Mouse (Mus musculus): ENCODE measurements around the gene Rps6ka5. TPM values are rescaled to one million over a fixed set of nuclear protein-coding genes. Genes with fewer than 3 reads are reported as not detected.
A peak's percentile ranks its signal among the peaks of the same experiment; 100 is the strongest.

The Rps6ka5 gene
- polyA plus RNA-seq, 1 experiment from 2014 or later, result 1.6 TPM

DNA sequence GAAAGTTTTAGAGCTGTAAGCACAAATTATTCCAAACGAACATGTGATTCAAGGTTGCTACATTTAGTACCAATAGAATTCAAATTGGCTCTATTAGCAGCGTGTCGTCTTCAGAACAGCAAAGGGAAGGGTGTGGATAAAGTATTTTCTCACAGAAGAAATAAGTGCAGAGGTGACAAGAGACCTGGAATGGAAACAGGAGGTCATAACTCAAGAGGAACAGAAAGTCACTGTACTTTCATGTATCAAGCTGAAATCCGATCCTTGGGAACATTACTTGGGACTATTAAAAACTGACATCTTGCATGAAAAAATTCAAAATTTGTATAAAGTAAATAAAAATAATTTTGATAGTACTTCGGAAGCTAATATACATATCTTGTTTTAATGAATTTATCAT, 36.3 kb downstream of the Rps6ka5 start:
- 74% methylated on average over 5 of the region's 5 CpGs for WGBS (ENCODE audit: insufficient replicate concordance)
- H3K36me3 ChIP-seq (ENCODE audit: control insufficient read depth, insufficient read depth), result no peaks in the 10 kb centered on the region
- no peak overlapping the region for H3K27ac ChIP-seq (ENCODE audit: low read length)
- H3K4me2 ChIP-seq (ENCODE audit: low read depth, low read length), result no peak overlapping the region
- H3K4me3 ChIP-seq (ENCODE audit: low read depth, low read length), result no peak overlapping the region
- no peaks in the 10 kb centered on the region for H3K9me3 ChIP-seq (replicated peaks; ENCODE audit: control insufficient read depth, low read length)
- no peaks in the 10 kb centered on the region; the same call in 1 of the 2 replicates for H3K4me1 ChIP-seq (ENCODE audit: control insufficient read depth, low read depth, low read length)
- H3K27me3 ChIP-seq (ENCODE audit: control insufficient read depth, insufficient read depth, low read depth, low read length), result no peaks in the 10 kb centered on the region
- no peak for ATAC-seq (ENCODE audit: low read depth)
- no peak overlapping the region for H3K9ac ChIP-seq (ENCODE audit: low read depth, low read length)

DNA sequence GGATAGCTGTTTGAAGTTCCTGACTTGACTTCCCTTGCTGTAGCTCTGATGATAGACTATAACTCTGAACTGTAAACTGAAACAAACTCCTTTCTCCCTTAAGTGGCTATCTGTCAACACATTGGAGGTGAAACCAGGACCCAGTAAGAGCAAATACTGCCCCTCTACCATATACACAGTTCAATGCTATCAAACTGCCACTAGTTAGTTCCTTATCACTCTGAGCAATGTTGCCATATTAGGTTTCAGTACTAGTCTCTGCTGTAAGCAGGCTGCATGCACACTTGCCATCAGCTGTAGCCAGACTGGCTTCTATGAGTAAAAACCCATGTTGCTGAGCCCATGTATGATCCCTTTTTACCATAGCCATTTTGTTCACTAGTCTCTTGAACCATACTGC, 38.6 kb downstream of the Rps6ka5 start:
- no peak overlapping the region for H3K4me3 ChIP-seq (ENCODE audit: low read depth, low read length)
- no peaks in the 10 kb centered on the region for H3K27me3 ChIP-seq (ENCODE audit: control insufficient read depth, insufficient read depth, low read depth, low read length)
- no peaks in the 10 kb centered on the region for H3K36me3 ChIP-seq (ENCODE audit: control insufficient read depth, insufficient read depth)
- no peaks in the 10 kb centered on the region; the same call in 1 of the 2 replicates for H3K4me1 ChIP-seq (ENCODE audit: control insufficient read depth, low read depth, low read length)
- H3K9me3 ChIP-seq (replicated peaks; ENCODE audit: control insufficient read depth, low read length), result no peaks in the 10 kb centered on the region
- H3K9ac ChIP-seq (ENCODE audit: low read depth, low read length), result no peak overlapping the region
- no peak overlapping the region for H3K4me2 ChIP-seq (ENCODE audit: low read depth, low read length)
- ATAC-seq (ENCODE audit: low read depth), result 0 out of 2 replicates have a peak, but pooled peaks have one; percentile 32
- H3K27ac ChIP-seq (ENCODE audit: low read length), result no peak overlapping the region

- H3K4me3 ChIP-seq (ENCODE audit: low read depth, low read length), result no peak overlapping the region
- no peak overlapping the region for H3K27ac ChIP-seq (ENCODE audit: low read length)
- no peaks in the 10 kb centered on the region for H3K27me3 ChIP-seq (ENCODE audit: control insufficient read depth, insufficient read depth, low read depth, low read length)
- 62% methylated on average over 2 of the region's 2 CpGs for WGBS (ENCODE audit: insufficient replicate concordance)
- no peak overlapping the region for H3K9ac ChIP-seq (ENCODE audit: low read depth, low read length)
- H3K36me3 ChIP-seq (ENCODE audit: control insufficient read depth, insufficient read depth), result no peaks in the 10 kb centered on the region
- no peaks in the 10 kb centered on the region for H3K9me3 ChIP-seq (replicated peaks; ENCODE audit: control insufficient read depth, low read length)
- no peak for ATAC-seq (ENCODE audit: low read depth)
- H3K4me1 ChIP-seq (ENCODE audit: control insufficient read depth, low read depth, low read length), result no peaks in the 10 kb centered on the region; the same call in 1 of the 2 replicates
- no peak overlapping the region for H3K4me2 ChIP-seq (ENCODE audit: low read depth, low read length)
These were observed 39.8 kb downstream of the Rps6ka5 start for GRCm38 (mm10) chr12:100687001-100687400.

GRCm38 (mm10) chr12:100681752-100682151, 45.0 kb downstream of the Rps6ka5 start:
- H3K36me3 ChIP-seq (ENCODE audit: control insufficient read depth, insufficient read depth), result no peaks in the 10 kb centered on the region
- WGBS (ENCODE audit: insufficient replicate concordance), result 35% methylated on average over 7 of the region's 7 CpGs
- H3K9ac ChIP-seq (ENCODE audit: low read depth, low read length), result no peak overlapping the region
- no peaks in the 10 kb centered on the region for H3K4me1 ChIP-seq (ENCODE audit: control insufficient read depth, low read depth, low read length)
- no peak overlapping the region for H3K4me2 ChIP-seq (ENCODE audit: low read depth, low read length)
- ATAC-seq (ENCODE audit: low read depth), result no peak
- no peaks in the 10 kb centered on the region for H3K27me3 ChIP-seq (ENCODE audit: control insufficient read depth, insufficient read depth, low read depth, low read length)
- H3K27ac ChIP-seq (ENCODE audit: low read length), result no peak overlapping the region
- no peaks in the 10 kb centered on the region for H3K9me3 ChIP-seq (replicated peaks; ENCODE audit: control insufficient read depth, low read length)
- H3K4me3 ChIP-seq (ENCODE audit: low read depth, low read length), result no peak overlapping the region

DNA sequence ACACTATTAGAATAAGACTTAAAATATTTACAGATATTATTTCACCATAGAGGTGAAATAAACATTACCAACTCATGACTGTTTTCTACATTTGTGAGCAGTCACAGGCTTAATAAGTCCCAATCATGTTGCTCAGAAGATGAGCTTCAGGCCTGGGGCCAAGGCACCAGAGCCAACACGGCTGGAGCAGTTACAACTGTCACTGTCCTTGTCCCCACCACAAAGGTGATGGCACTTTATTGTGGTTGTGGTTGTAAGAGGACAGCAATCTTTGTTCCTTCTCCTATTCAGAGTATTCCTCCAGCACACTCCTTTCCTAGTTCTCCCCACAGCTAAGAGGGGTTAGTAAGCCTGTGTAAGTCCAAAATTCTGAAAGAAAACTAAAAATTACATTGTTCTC, 45.5 kb downstream of the Rps6ka5 start:
- 4% methylated on average over 1 of the region's 1 CpGs for WGBS (ENCODE audit: insufficient replicate concordance)
- Histone ChIP-seq H3K4me2 (ENCODE audit: low read depth, low read length) (no peak overlapping the region), H3K27me3 (ENCODE audit: control insufficient read depth, insufficient read depth, low read depth, low read length) (no peaks in the 10 kb centered on the region), H3K4me3 (ENCODE audit: low read depth, low read length) (no peak overlapping the region), H3K27ac (ENCODE audit: low read length) (no peak overlapping the region), H3K9ac (ENCODE audit: low read depth, low read length) (no peak overlapping the region), H3K9me3 (replicated peaks; ENCODE audit: control insufficient read depth, low read length) (no peaks in the 10 kb centered on the region), H3K36me3 (ENCODE audit: control insufficient read depth, insufficient read depth) (no peaks in the 10 kb centered on the region), H3K4me1 (ENCODE audit: control insufficient read depth, low read depth, low read length) (no peaks in the 10 kb centered on the region)
- no peak for ATAC-seq (ENCODE audit: low read depth)

DNA sequence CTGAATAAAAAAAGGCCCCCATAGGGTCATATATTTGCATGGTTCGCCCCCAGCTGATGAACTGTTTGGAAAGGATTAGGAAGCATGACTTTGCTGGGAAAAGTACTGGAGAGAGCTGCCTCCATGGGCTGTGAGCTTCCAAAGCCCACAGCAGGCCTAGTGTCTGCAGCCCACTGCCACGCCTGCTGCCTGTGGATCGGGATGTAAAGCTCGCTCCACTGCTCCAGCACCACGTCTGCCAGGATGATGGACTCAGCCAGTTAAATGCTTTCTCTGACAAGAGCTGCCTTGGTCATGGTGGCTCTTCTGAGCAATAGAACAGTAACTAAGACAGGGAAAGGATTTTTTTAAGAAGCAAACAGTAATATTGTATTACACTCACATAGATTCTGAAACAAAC, 46.1 kb downstream of the Rps6ka5 start:
- Histone ChIP-seq H3K4me2 (ENCODE audit: low read depth, low read length) (no peak overlapping the region), H3K9me3 (replicated peaks; ENCODE audit: control insufficient read depth, low read length) (no peaks in the 10 kb centered on the region), H3K9ac (ENCODE audit: low read depth, low read length) (no peak overlapping the region), H3K4me1 (ENCODE audit: control insufficient read depth, low read depth, low read length) (no peaks in the 10 kb centered on the region), H3K27me3 (ENCODE audit: control insufficient read depth, insufficient read depth, low read depth, low read length) (no peaks in the 10 kb centered on the region), H3K27ac (ENCODE audit: low read length) (no peak overlapping the region), H3K4me3 (ENCODE audit: low read depth, low read length) (no peak overlapping the region), H3K36me3 (ENCODE audit: control insufficient read depth, insufficient read depth) (no peaks in the 10 kb centered on the region)
- WGBS (ENCODE audit: insufficient replicate concordance), result 72% methylated on average over 5 of the region's 5 CpGs
- ATAC-seq (ENCODE audit: low read depth), result no peak

GRCm38 (mm10) chr12:100670647-100671199, 56.1 kb downstream of the Rps6ka5 start:
- H3K27me3 ChIP-seq (ENCODE audit: control insufficient read depth, insufficient read depth, low read depth, low read length), result no peaks in the 10 kb centered on the region
- 24% methylated on average over 2 of the region's 2 CpGs for WGBS (ENCODE audit: insufficient replicate concordance)
- H3K4me2 ChIP-seq (ENCODE audit: low read depth, low read length), result no peak overlapping the region
- H3K36me3 ChIP-seq (ENCODE audit: control insufficient read depth, insufficient read depth), result no peaks in the 10 kb centered on the region
- H3K9me3 ChIP-seq (replicated peaks; ENCODE audit: control insufficient read depth, low read length), result no peaks in the 10 kb centered on the region
- ATAC-seq (ENCODE audit: low read depth), result peak; percentile 24; the same call in 1 of the 2 replicates
- no peaks in the 10 kb centered on the region for H3K4me1 ChIP-seq (ENCODE audit: control insufficient read depth, low read depth, low read length)
- H3K9ac ChIP-seq (ENCODE audit: low read depth, low read length), result no peak overlapping the region
- peak overlapping the region; percentile 31; the same call in 1 of the 2 replicates for H3K27ac ChIP-seq (ENCODE audit: low read length)
- H3K4me3 ChIP-seq (ENCODE audit: low read depth, low read length), result no peak overlapping the region

DNA sequence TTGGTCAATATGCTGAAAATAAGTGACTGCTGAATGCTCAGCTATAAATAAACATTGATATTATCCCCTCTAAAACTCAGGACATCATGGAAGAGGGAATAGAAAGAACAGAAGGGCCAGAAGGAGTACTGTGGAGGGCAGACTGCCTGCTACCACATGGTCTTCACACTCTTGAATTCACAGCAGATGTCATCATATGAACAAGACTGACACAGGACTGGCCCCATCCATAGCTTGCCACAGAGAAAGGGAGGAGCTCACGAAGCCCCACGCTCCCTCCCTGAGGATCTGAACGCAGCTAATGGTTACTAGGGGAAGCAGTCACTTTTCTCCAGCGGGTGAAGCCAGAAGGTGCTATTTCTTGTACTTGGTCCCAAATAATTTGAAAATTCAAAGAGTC, 61.5 kb downstream of the Rps6ka5 start:
- no peaks in the 10 kb centered on the region for H3K4me1 ChIP-seq (ENCODE audit: control insufficient read depth, low read depth, low read length)
- no peak for ATAC-seq (ENCODE audit: low read depth)
- no peak overlapping the region for H3K4me3 ChIP-seq (ENCODE audit: low read depth, low read length)
- no peaks in the 10 kb centered on the region for H3K9me3 ChIP-seq (replicated peaks; ENCODE audit: control insufficient read depth, low read length)
- H3K27me3 ChIP-seq (ENCODE audit: control insufficient read depth, insufficient read depth, low read depth, low read length), result no peaks in the 10 kb centered on the region
- 84% methylated on average over 4 of the region's 4 CpGs for WGBS (ENCODE audit: insufficient replicate concordance)
- no peaks in the 10 kb centered on the region for H3K36me3 ChIP-seq (ENCODE audit: control insufficient read depth, insufficient read depth)
- no peak overlapping the region for H3K9ac ChIP-seq (ENCODE audit: low read depth, low read length)
- H3K27ac ChIP-seq (ENCODE audit: low read length), result no peak overlapping the region
- H3K4me2 ChIP-seq (ENCODE audit: low read depth, low read length), result no peak overlapping the region

DNA sequence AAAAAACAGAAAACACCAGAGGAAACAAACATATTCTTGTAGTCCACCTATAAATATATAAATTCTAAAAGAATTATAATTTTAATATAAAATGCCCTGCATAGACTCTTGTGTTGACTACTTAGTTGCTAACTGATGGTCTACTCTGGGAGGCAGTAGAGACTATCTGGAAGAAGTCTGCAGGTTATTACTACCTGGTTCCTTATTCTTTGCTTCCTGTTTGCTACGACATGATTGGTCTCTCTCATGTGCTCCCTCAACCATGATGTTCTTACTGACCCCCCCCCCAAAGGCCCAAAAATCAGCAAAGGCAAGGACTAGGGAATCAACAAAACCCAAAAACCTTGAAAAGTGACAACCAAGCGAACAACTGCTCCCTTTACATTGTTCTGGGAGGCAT, 66.7 kb downstream of the Rps6ka5 start:
- H3K4me3 ChIP-seq (ENCODE audit: low read depth, low read length), result no peak overlapping the region
- no peak for ATAC-seq (ENCODE audit: low read depth)
- no peaks in the 10 kb centered on the region; the same call in 1 of the 2 replicates for H3K4me1 ChIP-seq (ENCODE audit: control insufficient read depth, low read depth, low read length)
- H3K9ac ChIP-seq (ENCODE audit: low read depth, low read length), result no peak overlapping the region
- H3K27ac ChIP-seq (ENCODE audit: low read length), result no peak overlapping the region
- WGBS (ENCODE audit: insufficient replicate concordance), result 60% methylated on average over 2 of the region's 2 CpGs
- H3K27me3 ChIP-seq (ENCODE audit: control insufficient read depth, insufficient read depth, low read depth, low read length), result no peaks in the 10 kb centered on the region
- no peaks in the 10 kb centered on the region for H3K36me3 ChIP-seq (ENCODE audit: control insufficient read depth, insufficient read depth)
- no peak overlapping the region for H3K4me2 ChIP-seq (ENCODE audit: low read depth, low read length)
- no peaks in the 10 kb centered on the region for H3K9me3 ChIP-seq (replicated peaks; ENCODE audit: control insufficient read depth, low read length)
